Mouse (Mus musculus): Measurements from ENCODE around the gene Aurkaip1. TPM values are rescaled to one million over a fixed set of nuclear protein-coding genes. Genes with fewer than 3 reads are reported as not detected.
A peak's percentile ranks its signal among the peaks of the same experiment; 100 is the strongest.

Aurkaip1 gene
- polyA plus RNA-seq, 1 experiment from 2014 or later: 171 TPM

DNA sequence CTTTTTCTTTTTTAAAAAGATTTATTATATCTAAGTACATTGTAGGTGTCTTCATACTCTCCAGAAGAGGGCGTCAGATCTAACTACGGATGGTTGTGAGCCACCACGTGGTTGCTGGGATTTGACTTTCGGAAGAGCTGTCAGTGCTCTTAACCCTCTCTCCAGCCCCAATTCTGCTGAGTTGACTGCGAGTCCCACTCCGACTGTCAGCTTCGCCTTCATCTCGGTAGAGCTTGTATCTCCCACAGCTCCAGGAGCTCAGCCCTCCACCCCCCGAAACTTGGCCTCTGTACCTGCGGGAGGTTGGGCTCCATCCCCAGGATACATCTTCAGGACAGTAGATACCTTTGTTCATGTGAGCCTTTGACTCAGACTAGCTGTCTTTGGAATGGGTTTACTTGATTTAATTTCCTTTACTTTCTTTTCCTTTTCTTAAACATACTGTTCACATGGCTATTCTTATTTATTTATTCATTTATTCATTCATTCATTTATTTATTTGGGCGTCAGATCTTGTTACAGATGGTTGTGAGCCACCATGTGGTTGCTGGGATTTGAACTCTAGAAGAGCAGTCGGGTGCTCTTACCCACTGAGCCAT, 28.2 kb upstream of the Aurkaip1 start, which contains the start of gene Mrpl20:
TSS of gene Mrpl20 (plus strand) at position 138 of the 599 bp plus-strand sequence.
- H3K9me3 ChIP-seq: no peaks in the 10 kb centered on the region
- ATAC-seq: peak; percentile 71
- peak within 1 kb of the TSS; percentile 73 for H3K9ac ChIP-seq
- peaks cover 9% of the 10 kb centered on the region; the same call in 1 of the 2 replicates for H3K36me3 ChIP-seq
- 8% methylated on average over 12 of the region's 12 CpGs for whole genome bisulfite sequencing
- H3K27me3 ChIP-seq (replicated peaks): no peaks in the 10 kb centered on the region
- H3K4me2 ChIP-seq (replicated peaks): peak within 1 kb of the TSS; percentile 65
- peak within 1 kb of the TSS; percentile 51 for H3K27ac ChIP-seq
- H3K4me1 ChIP-seq (replicated peaks): peaks cover 12% of the 10 kb centered on the region
- peak within 1 kb of the TSS; percentile 85 for H3K4me3 ChIP-seq (replicated peaks)

- under 1% methylated on average over 58 of the region's 58 CpGs for WGBS
- Histone ChIP-seq H3K4me1 (replicated peaks) (peaks cover 12% of the 10 kb centered on the region), H3K27me3 (replicated peaks) (no peaks in the 10 kb centered on the region), H3K27ac (peak overlapping the region; percentile 51), H3K9me3 (no peaks in the 10 kb centered on the region), H3K4me2 (replicated peaks) (peak overlapping the region; percentile 65), H3K9ac (peak overlapping the region; percentile 73), H3K36me3 (peaks cover 15% of the 10 kb centered on the region; the same call in 1 of the 2 replicates), H3K4me3 (replicated peaks) (peak overlapping the region; percentile 85)
- ATAC-seq: peak; percentile 99
These were observed 27.6 kb upstream of the Aurkaip1 start for GRCm38 (mm10) chr4:155803340-155804041.

GRCm38 (mm10) chr4:155807841-155808240, 23.2 kb upstream of the Aurkaip1 start:
- no peaks in the 10 kb centered on the region for H3K27me3 ChIP-seq (replicated peaks)
- H3K4me1 ChIP-seq (replicated peaks): peaks cover 17% of the 10 kb centered on the region
- H3K9ac ChIP-seq: no peak overlapping the region
- ATAC-seq: no peak
- H3K9me3 ChIP-seq: no peaks in the 10 kb centered on the region
- no peak overlapping the region for H3K4me2 ChIP-seq (replicated peaks)
- no peak overlapping the region for H3K4me3 ChIP-seq (replicated peaks)
- H3K36me3 ChIP-seq: peaks cover 24% of the 10 kb centered on the region
- H3K27ac ChIP-seq: no peak overlapping the region
- WGBS: 90% methylated on average over 3 of the region's 3 CpGs

DNA sequence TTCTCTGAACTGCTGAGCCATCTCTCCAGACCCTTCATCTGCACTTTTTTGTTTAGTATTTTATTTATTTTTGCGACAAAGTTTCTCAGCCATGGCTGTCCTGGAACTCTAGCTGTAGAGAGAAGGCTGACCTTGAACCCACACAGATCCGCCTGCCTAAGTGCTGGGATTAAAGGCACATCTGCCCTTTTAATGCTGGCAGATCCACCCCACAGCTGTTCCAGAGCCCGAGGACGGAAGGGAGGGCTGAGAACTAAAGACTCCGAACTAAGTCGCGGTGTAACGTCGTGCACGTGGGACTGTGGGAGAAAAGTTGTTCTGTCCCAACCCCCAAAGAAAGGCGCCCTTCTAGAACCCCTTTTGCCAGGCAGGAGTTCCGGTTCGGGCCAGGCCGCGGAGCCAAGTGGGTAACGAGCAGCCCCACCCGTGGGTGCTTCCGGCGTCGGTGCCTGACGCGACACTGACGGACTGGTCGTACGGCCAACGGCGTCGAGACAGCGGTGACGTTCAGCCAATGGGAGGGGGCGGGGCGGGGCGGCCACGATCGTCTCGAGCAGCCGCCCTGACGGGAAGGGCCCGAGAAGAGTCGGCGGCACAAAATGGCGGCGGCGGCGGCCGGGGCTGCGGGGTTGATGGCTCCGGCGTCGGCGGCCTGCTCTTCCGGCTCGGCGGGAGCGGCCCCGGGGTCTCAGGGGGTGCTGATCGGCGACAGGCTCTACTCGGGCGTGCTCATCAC, 19.0 kb upstream of the Aurkaip1 start, which contains the start of gene Ccnl2:
TSS of gene Ccnl2 (plus strand) at position 561 of the 736 bp plus-strand sequence.
- H3K4me1 ChIP-seq (replicated peaks): peaks cover 17% of the 10 kb centered on the region
- H3K27ac ChIP-seq: peak within 1 kb of the TSS; percentile 87
- peaks cover 34% of the 10 kb centered on the region for H3K36me3 ChIP-seq
- H3K27me3 ChIP-seq (replicated peaks): no peaks in the 10 kb centered on the region
- H3K9me3 ChIP-seq: no peaks in the 10 kb centered on the region
- peak; percentile 99 for ATAC-seq
- peak within 1 kb of the TSS; percentile 72 for H3K4me2 ChIP-seq (replicated peaks)
- H3K9ac ChIP-seq: peak within 1 kb of the TSS; percentile 99
- peak within 1 kb of the TSS; percentile 99 for H3K4me3 ChIP-seq (replicated peaks)
- WGBS: under 1% methylated on average over 60 of the region's 60 CpGs

GRCm38 (mm10) chr4:155812665-155813181, 18.3 kb upstream of the Aurkaip1 start:
- Histone ChIP-seq H3K4me2 (replicated peaks) (peak overlapping the region; percentile 61), H3K27me3 (replicated peaks) (no peaks in the 10 kb centered on the region), H3K9me3 (no peaks in the 10 kb centered on the region), H3K9ac (peak overlapping the region; percentile 99), H3K27ac (peak overlapping the region; percentile 82), H3K36me3 (peaks cover 32% of the 10 kb centered on the region), H3K4me3 (replicated peaks) (peak overlapping the region; percentile 99), H3K4me1 (replicated peaks) (peaks cover 20% of the 10 kb centered on the region)
- peak; percentile 54 for ATAC-seq
- WGBS: under 1% methylated on average over 49 of the region's 49 CpGs

DNA sequence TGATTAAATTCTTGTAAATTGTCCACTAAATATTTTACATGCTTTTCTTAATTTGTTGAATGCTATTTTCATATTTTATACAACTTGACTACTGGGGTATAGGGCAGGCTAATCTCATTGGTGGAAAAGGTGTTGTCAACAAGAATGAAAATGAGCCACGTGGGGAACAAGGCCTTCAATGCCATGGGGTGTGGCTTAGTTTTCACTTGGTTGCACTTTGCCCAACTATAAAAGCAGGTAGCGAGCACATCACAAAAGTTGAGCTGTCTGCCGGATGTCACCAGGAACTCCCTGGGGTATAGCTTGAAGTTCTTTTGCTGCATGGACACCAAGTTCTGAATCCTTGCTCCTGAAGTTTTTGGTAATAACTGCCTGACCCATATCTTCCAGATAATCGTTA, 13.5 kb upstream of the Aurkaip1 start:
- Histone ChIP-seq H3K27ac (no peak overlapping the region), H3K36me3 (peaks cover 44% of the 10 kb centered on the region), H3K4me2 (replicated peaks) (no peak overlapping the region), H3K4me1 (replicated peaks) (peaks cover 13% of the 10 kb centered on the region), H3K4me3 (replicated peaks) (no peak overlapping the region), H3K27me3 (replicated peaks) (no peaks in the 10 kb centered on the region), H3K9ac (no peak overlapping the region), H3K9me3 (no peaks in the 10 kb centered on the region)
- peak; percentile 52 for ATAC-seq
- WGBS: 68% methylated on average over 4 of the region's 4 CpGs

- H3K27me3 ChIP-seq (replicated peaks): no peaks in the 10 kb centered on the region
- WGBS: 73% methylated on average over 7 of the region's 7 CpGs
- no peaks in the 10 kb centered on the region for H3K9me3 ChIP-seq
- peaks cover 57% of the 10 kb centered on the region for H3K36me3 ChIP-seq
- no peak for ATAC-seq
- H3K27ac ChIP-seq: no peak overlapping the region
- peaks cover 3% of the 10 kb centered on the region; the same call in 1 of the 2 replicates for H3K4me1 ChIP-seq (replicated peaks)
- no peak overlapping the region for H3K9ac ChIP-seq
- no peak overlapping the region for H3K4me2 ChIP-seq (replicated peaks)
- H3K4me3 ChIP-seq (replicated peaks): no peak overlapping the region
These were observed 10.0 kb upstream of the Aurkaip1 start for GRCm38 (mm10) chr4:155821025-155821424.

DNA sequence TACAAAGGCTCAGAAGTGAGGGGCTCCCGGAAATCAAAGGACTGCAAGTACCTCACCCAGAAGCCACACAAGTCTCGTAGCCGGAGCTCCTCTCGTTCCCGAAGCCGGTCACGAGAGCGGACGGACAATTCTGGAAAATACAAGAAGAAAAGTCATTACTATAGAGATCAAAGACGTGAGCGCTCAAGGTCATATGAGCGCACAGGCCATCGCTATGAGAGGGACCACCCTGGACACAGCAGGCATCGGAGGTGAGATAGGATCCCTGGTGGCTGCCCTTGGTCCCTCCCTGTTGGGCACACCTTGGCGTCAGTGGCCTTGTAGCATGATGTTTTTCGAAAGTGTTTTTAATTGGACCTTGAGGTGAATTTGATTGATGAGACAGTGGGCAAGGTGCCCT, 7.6 kb upstream of the Aurkaip1 start:
- 95% methylated on average over 16 of the region's 16 CpGs for WGBS
- ATAC-seq: no peak
- no peaks in the 10 kb centered on the region for H3K9me3 ChIP-seq

DNA sequence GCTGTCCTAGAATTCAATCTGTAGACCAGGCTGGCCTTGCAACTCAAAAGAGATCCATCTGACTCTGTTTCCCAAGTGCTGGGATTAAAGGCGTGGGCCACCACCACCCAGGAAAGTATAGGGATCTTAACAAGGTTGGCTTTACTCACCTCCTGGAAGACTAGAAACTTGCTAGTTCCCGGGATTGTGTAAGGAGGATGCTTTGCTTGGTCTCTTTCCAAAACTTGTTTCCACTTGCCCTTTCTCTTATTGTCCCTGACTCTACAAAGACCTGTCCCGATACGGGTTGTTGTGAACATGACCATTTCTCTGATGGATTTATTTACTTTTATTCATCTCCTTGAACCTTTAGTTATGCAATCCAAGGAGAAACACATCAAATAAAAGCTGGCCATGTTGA, 1.2 kb upstream of the Aurkaip1 start:
- Histone ChIP-seq H3K4me2 (replicated peaks) (no peak overlapping the region), H3K27me3 (replicated peaks) (no peaks in the 10 kb centered on the region), H3K27ac (no peak overlapping the region), H3K36me3 (peaks cover 21% of the 10 kb centered on the region), H3K4me1 (replicated peaks) (peaks cover 21% of the 10 kb centered on the region), H3K9me3 (no peaks in the 10 kb centered on the region), H3K4me3 (replicated peaks) (no peak overlapping the region), H3K9ac (no peak overlapping the region)
- WGBS: 92% methylated on average over 4 of the region's 4 CpGs
- ATAC-seq: no peak

More for the DNA sequence above, 7.6 kb upstream of the Aurkaip1 start:
- Histone ChIP-seq H3K27me3 (replicated peaks) (no peaks in the 10 kb centered on the region), H3K36me3 (peaks cover 57% of the 10 kb centered on the region), H3K4me1 (replicated peaks) (no peaks in the 10 kb centered on the region; the same call in 1 of the 2 replicates), H3K4me3 (replicated peaks) (no peak overlapping the region), H3K4me2 (replicated peaks) (no peak overlapping the region), H3K9ac (no peak overlapping the region), H3K27ac (no peak overlapping the region)

DNA sequence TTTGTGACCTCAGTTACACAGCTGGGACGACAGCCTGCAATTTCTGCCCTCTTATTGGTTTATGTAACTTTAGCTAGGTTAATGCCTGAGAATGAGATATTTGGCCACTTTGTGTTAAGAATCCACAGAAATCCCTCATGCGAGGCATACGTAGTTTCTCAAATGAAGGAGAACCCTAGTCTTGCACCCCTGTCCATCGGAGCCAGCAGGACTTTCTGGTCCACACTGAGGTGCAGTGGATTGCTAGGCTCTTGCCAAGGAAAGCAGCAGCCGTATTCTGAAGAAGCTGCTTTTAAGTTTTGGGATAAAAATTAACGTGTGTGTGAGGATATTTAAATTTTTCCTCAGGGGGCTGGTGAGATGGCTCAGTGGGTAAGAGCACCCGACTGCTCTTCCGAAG, 476 bp upstream of the Aurkaip1 start:
- no peaks in the 10 kb centered on the region for H3K27me3 ChIP-seq (replicated peaks)
- peaks cover 14% of the 10 kb centered on the region; the same call in 1 of the 2 replicates for H3K36me3 ChIP-seq
- no peaks in the 10 kb centered on the region for H3K9me3 ChIP-seq
- H3K4me3 ChIP-seq (replicated peaks): peak overlapping the region; percentile 67; the same call in 1 of the 2 replicates
- H3K9ac ChIP-seq: no peak overlapping the region
- peak overlapping the region; percentile 2; the same call in 1 of the 2 replicates for H3K27ac ChIP-seq
- WGBS: 52% methylated on average over 8 of the region's 8 CpGs
- H3K4me1 ChIP-seq (replicated peaks): peaks cover 21% of the 10 kb centered on the region
- no peak for ATAC-seq
- peak overlapping the region; percentile 85 for H3K4me2 ChIP-seq (replicated peaks)

DNA sequence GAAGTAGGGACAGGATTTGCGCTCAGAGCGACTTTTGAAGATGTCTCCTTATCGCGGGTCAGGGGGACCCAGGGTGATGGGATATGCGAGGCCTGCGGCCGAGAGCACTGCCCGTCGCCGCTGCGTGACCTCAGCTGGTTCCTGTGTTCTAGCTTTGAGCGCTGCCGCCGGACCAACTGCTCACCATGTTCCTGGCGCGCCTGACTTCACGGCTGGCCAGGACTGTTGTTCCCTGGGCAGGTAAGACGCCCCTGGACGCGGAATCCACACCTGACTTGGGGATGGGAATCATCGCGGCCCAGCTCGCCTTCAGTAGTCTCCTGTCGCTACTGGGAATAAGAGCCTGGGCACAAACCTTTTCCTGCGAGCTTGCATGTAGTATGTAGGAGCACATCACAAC, 759 bp downstream of the Aurkaip1 start:
- under 1% methylated on average over 25 of the region's 25 CpGs for WGBS

More for the DNA sequence above, 759 bp downstream of the Aurkaip1 start:
- Histone ChIP-seq H3K27me3 (replicated peaks) (no peaks in the 10 kb centered on the region), H3K36me3 (peaks cover 11% of the 10 kb centered on the region; the same call in 1 of the 2 replicates), H3K9ac (peak overlapping the region; percentile 77), H3K4me1 (replicated peaks) (peaks cover 21% of the 10 kb centered on the region), H3K4me3 (replicated peaks) (peak overlapping the region; percentile 67), H3K4me2 (replicated peaks) (peak overlapping the region; percentile 85), H3K9me3 (no peaks in the 10 kb centered on the region), H3K27ac (peak overlapping the region; percentile 91)
- ATAC-seq: no peak; the same call in 1 of the 2 replicates
